Mouse (Mus musculus): Measurements from ENCODE around the gene Sycp2l.
A peak's percentile ranks its signal among the peaks of the same experiment; 100 is the strongest.

DNA sequence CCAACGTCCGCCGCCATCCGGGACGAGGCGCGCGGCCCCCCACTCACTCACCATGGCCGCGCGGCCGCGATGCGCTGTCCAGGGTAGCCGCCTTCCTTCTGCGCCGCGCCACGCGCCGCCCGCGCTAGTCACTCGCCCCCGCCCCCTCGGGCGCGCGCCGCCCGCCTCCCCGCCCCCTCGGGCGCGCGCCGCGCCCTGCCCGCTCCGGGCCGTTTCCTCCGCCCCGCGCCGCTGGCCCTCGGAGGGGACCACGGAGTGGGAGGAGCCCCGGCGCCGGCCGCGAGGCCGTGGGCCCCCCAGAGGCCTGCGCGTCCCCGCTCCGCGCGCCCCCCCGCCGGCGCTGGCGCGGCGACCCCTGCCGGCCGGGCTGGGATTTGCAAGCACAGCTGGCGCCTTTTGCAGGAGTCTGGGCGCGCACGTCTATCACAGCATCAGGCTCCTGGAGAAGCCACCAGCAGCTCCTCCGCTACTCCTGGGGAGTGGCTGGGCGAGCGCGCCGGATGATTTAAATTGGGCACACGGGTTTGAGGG is 106.3 kb downstream of the Sycp2l start, which contains the start of gene Elovl2:
- TF ChIP-seq POLR2A (IDR thresholded peaks at IDR 0.05; ENCODE audit: low read depth, low read length) (no peak), CTCF (IDR thresholded peaks at IDR 0.05; ENCODE audit: extremely low read depth, insufficient read length, insufficient replicate concordance, low read depth, low read length) (peak; percentile 70; the same call in 1 of the 2 replicates)

Measured in small intestine, adult 2 months (tissue).